Mouse (Mus musculus): ENCODE data around the gene a. TPM values are rescaled to one million over a fixed set of nuclear protein-coding genes. Genes with fewer than 3 reads are reported as not detected.

The a gene
- polyA plus RNA-seq, 1 experiment, result not detected

- no peak for DNase-seq (ENCODE audit: low spot score)
These were observed 8.1 kb upstream of the a start for GRCm38 (mm10) chr2:154782856-154783650.

- no peak for DNase-seq (ENCODE audit: low spot score)
These were observed 5.9 kb upstream of the a start for GRCm38 (mm10) chr2:154785284-154785683.

DNA sequence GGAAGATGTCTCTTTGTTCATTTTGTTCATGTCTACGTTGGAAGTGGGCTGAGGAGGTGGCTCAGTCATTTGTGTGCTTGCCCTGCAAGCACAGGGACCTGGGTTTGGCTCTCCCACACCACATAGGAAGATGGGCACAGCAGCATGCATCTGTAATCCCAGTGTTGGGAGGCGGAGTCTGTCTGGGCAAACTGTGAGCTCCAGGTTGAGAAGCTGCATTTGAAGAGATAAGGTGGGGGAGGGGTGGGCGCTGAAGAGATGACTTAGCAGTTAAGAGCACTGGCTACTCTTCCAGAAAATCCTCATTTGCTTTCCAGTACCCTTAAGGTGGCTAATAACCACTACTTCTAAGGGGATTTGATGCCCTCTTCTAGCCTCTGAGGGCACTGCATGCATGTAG is 5.0 kb upstream of the a start:
- DNase-seq (ENCODE audit: low spot score), result no peak

DNA sequence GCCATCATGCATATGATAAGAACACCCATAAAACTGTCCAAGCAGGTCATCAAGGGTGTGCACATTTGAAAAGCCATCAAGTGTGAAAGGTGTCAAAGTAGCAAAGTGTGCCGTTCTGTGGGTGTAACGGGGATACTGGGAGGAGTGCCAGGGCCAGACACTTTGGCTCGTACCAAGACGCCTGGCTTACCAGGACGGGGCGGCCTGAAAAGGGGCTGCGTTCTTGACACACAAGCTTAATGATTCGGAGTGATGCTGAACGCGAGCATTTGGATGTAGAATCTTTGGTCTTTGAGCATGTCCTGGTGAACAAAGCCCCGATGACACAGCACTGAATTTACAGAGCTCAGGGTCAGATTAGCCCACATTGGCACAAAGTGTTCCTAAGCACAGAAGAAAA is 4.4 kb upstream of the a start:
- DNase-seq (ENCODE audit: low spot score), result no peak

GRCm38 (mm10) chr2:154789381-154789780 is 1.8 kb upstream of the a start:
- DNase-seq (ENCODE audit: low spot score), result no peak

DNA sequence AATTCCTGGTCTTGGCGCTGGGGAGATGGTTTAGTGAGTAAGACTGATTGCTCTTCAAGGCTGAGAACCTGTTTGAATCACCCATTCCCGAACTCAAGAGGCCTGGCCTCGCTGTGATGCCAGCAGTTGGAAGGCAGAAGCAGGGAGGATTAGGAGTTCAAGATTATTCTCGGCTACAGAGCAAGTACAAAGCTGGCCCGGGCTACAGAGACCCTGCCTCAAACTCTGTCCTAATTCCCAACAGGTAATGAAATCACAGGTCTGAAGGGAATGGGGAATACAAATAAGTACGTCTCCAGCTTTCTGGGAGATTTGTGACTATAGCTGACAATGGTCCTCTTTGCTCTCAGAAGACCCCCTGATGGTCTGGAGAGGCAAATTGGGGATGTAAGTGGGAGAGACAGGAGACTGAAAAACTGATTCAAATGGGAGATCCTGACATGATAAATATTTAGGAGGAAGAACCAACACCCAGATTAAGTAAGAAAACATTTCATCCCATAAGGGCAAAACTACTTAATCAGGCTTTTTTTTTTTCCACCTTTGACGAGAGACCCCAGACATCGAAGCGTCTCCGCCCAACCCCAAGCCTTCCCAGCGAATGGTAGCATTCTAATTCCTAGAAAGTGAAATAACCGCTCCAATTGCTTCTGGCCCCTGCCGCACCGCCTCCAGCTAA is 1.1 kb upstream of the a start:
- DNase-seq (ENCODE audit: low spot score), result no peak

DNA sequence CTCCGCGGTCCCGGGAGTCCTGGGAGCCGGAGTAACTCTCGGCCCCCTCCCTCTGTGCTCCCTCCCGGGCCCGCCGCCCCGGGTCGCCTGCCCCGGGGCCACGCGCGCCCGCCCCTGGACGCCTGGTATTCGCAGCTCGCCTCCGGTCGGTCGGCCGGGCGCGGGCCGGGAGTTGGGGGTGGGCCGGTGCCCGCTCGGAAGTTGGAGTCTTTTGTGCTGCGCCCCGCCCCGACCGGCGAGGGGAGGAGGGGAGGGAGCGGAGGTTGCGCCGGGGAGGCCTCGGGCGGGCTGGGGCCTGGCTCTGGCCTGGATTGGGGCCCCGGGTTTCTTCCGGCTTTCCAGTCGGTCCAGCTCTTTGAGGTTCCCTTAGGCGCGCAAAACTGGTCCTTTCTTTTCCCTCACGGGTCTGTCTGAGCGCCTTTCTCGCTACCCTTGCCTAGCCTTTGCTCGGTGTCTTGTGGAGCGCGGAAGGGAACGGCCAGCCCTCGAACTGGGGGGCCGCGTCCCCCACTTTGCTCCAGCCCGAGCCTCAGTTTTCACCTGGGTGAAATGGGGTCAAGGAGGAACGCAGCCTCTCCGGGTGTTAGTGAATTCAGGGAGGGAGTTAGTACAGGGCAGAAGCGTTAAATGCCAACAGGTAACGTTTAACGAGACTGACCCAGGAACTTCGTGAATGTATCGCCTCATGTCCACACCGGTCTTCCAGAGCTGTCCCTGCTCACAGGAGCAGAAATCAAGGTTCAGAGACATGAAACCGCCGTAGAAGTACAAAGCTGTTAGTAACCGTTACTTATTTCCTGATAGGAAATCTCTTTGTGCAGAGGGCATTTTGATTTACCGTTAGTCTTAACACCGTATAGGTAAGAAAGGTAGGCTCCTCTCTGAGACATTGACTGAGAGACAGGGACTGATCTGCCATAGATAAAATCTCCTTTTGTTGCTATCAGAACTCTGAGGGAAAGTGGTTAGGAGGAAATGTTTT is 750 bp downstream of the a start:
- DNase-seq (ENCODE audit: low spot score), result peak; percentile 77

- no peak for DNase-seq (ENCODE audit: low spot score)
These were observed 12.2 kb downstream of the a start for GRCm38 (mm10) chr2:154803372-154803771.

- no peak for DNase-seq (ENCODE audit: low spot score)
These were observed 12.6 kb downstream of the a start for GRCm38 (mm10) chr2:154803845-154804244.

- DNase-seq (ENCODE audit: low spot score), result no peak
These were observed 16.5 kb downstream of the a start for GRCm38 (mm10) chr2:154807689-154808088.

DNA sequence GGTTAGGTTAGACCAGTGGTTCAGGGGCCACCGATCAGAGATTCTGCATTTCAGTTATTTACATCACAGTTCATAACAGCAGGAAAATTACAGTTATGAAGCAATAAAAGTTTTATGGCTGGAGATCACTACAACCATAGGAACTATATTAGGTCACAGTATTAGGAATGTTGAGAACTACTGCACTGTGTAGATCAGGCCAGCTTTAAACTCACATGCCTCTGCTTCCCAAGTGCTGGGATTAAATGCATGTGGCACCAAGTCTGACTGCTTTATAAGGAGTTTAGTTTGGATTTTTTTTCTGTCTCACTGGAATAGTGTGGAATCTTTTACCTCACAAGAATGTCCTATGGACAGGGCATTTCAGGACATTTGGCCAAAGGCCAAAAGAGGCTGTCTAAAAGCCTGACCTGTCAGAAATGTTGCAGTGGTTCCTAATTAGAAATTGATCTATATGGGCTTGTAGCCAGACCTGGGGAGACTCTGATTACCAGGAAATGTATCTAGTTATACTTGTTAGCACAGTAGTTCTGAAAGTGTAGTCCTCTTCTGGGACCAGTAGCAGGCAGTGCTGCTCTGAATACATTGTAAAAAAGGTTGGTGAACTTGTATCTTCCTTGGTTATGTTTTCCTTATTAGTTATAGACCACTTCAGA is 18.0 kb downstream of the a start:
- DNase-seq (ENCODE audit: low spot score), result no peak

GRCm38 (mm10) chr2:154810821-154811220 is 19.6 kb downstream of the a start:
- no peak for DNase-seq (ENCODE audit: low spot score)

DNA sequence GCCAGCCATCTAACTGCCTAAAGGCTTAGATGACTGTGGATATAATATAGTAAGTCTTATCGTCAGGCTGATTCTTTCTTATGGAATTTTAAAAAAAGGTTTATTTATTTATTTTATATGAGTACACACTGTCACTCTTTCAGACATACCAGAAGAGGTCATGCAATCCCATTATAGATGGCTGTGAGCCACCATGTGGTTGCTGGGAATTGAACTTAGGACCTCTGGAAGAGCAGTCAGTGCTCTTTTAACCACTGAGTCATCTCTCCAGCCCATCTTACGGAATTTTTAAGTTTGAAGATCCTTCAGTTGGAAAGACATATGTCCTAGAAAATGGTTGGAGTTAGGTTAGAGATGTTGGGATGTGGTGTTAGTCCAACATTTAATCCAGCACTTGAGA is 22.2 kb downstream of the a start:
- DNase-seq (ENCODE audit: low spot score), result no peak

GRCm38 (mm10) chr2:154817089-154817488 is 25.9 kb downstream of the a start:
- no peak for DNase-seq (ENCODE audit: low spot score)

DNA sequence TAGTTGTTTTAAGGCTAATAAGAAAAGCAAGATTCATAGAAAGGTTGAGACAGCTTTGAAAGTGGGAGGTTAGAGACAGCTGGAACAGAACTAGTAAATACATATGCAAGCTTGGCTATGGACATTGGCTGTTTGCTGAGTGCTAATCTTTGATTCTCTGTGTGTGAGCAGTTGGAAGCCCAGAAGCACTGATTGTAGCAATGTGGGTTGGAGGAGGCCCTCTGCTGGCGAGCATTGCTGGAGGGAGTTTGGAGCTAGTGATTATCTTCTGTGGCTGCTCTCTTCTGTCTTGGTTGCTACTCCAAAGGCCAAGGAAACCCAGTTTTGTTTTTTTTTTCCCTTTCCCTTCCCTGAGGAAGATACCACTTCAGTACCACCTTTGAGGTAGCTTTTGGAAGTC is 26.6 kb downstream of the a start:
- DNase-seq (ENCODE audit: low spot score), result no peak

DNA sequence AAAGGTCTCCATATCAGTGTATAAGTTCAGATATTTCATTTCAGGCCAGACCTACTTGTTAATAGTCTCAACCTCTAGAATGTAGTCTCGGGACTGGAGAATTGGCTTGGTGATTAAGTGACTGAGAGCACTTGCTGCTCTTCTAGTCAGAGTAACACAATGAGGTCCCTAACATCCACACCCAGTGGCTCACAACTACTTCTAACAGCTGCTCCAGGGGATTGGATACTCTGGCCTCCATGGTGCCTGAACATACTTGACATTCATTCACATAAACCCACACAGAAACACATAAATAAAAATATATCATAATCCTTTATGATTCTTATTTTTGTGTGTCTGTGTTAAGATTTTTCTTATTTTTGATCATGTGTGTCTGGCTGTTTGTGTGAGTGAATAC is 27.4 kb downstream of the a start:
- no peak for DNase-seq (ENCODE audit: low spot score)

DNA sequence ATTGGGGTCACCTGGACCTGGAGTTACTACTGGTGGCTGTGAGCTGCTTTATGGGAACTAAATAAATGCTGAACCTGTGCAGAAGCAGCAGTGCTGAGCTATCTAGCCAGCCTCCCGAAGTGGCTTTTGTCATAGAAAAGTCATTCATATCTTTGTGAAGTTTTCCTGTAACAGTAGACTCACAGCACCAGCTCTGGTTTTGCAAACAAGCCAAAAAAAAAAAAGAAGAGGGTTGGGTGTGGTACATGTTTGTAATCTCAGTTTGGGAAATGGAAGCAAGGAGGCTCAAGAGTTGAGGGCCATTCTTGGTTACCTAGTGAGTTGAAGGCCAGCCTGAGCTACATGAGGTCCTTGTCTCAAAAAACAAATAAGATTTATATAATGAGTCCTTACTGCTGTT is 29.1 kb downstream of the a start:
- no peak for DNase-seq (ENCODE audit: low spot score)

DNA sequence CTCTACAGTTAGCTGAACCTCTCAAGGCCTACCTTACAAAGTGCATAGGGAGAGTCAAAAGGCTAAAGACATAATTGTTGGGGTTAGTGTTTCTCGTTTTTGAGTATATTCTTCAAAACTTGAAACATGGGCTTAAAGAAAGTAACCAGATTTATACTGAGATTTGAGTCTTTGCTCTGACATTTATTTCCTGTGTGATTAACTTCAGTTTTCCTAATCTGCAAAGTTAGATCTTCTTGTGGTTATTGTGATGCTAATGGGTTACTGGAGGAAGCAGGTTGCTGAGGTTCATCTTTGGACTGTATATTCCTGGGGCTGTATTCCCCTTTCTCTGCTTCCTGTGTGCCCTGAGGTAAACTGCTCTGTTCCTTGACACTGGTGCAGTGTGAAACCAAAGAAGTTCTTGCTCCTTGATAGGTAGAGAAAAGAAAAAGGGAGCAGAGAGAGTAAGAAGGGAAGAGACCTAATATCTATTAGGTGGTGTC is 34.9 kb downstream of the a start:
- DNase-seq (ENCODE audit: low spot score), result no peak

GRCm38 (mm10) chr2:154827521-154827920 is 36.3 kb downstream of the a start:
- DNase-seq (ENCODE audit: low spot score), result no peak

DNA sequence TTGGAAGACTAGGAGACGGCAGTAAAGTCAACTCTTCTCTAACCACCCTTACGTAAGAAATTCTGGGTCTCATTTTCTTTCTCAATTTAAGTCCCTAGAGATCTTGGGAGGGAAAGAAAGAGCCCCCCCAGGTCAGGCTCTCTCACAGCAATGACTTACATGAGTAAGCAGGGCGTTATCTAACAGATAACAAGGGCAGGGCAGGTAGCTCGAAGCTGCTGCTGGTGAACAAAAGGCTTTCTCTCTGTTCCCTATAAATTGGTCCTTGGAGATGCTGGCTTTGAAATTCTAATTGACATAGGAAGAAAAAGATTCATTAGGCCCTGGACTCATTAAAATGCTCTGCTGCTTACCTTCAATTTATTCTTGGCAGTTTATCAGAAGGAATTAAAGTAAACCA is 41.3 kb downstream of the a start:
- no peak for DNase-seq (ENCODE audit: low spot score)

DNA sequence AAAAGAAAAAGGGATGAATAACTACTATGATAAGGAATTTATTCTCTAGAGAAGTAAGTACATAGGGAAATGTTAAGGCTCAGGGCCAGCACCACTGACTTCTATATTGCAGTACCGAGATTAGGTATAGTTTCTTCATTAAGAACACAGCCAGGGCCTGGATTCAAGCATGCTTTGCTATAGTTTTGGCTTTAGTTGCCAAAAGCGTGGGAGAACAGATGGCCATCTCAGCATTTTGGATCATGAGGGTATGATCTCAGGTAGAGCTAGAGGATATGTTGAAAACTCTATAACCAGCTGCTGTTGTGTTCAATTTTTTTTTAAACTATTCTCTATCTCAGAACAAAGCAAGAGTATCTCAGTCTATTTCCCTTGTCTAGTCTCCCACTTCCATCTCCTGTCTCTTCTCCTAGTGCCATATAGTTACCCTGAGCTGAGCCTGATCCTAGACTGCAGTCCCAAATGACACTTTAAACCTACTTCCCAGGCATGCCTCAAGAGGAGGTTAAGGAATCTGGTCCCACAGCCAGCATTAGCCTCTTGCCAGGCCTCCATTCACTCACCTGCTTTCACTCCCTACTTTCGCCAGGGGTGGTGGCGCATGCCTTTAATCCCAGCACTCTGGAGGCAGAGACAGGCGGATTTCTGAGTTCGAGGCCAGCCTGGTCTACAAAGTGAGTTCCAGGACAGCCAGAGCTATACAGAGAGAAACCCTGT is 43.1 kb downstream of the a start:
- no peak for DNase-seq (ENCODE audit: low spot score)
